Mouse (Mus musculus) CH12.LX (cell line): ENCODE results near the gene Slc26a6.

Experiments
- CTCF ChIP-seq, 2 experiments: IDR thresholded peaks in 1 of 2; conservative IDR thresholded peaks in 1 of 2; 2 replicates each; pipeline ENCODE4 v1.5.1; 2011 to 2012; ENCODE audit warnings: low read depth in 2 of 2, low read length in 2 of 2, improper control_type of control experiment in 1 of 2, inconsistent platforms in 1 of 2, mild to moderate bottlenecking in 1 of 2, moderate library complexity in 1 of 2
- JUN ChIP-seq: IDR thresholded peaks from 2 replicates; pipeline ENCODE4 v1.6.1; 2011; ENCODE audit warnings: low read depth, mild to moderate bottlenecking, low read length, improper control_type of control experiment, moderate library complexity; ENCODE audit not compliant: insufficient read depth
- POLR2A ChIP-seq: IDR thresholded peaks from 2 replicates; pipeline ENCODE4 v1.6.1; 2011; ENCODE audit warnings: low read depth, mild to moderate bottlenecking, improper control_type of control experiment, low read length
- USF2 ChIP-seq: conservative IDR thresholded peaks from 2 replicates; pipeline ENCODE4 v1.6.1; 2011; ENCODE audit warnings: low read depth, low read length, improper control_type of control experiment

GRCm38 (mm10) chr9:108945608-108946007, 92.5 kb downstream of the Slc26a6 start:
- TF ChIP-seq JUN (no peak), CTCF (conservative IDR thresholded peaks at IDR 0.05 in 1 of 2, IDR thresholded peaks at IDR 0.05 in 1 of 2; ENCODE audit: low read depth in 2 of 2, low read length in 2 of 2) (no peak), POLR2A (no peak), USF2 (no peak)
